Mouse (Mus musculus) testis, adult 2 months (tissue): ENCODE measurements around the gene Xpo6. TPM values are rescaled to one million over a fixed set of nuclear protein-coding genes. Genes with fewer than 3 reads are reported as not detected.

Experiments used
- H3K27ac ChIP-seq: fragments of 200-500 bp; 2 replicates; pipeline ENCODE4 v1.5.1; 2012; ENCODE audit warnings: low read depth, low read length; ENCODE audit not compliant: control insufficient read depth, insufficient read depth
- H3K27me3 ChIP-seq: fragments of 200-500 bp; 2 replicates; pipeline ENCODE4 v1.6.1; 2012; ENCODE audit warnings: mild to moderate bottlenecking, low read length, moderate library complexity; ENCODE audit not compliant: control insufficient read depth, insufficient read depth
- H3K36me3 ChIP-seq: fragments of 200-500 bp; 2 replicates; pipeline ENCODE4 v1.6.1; 2012; ENCODE audit warnings: mild to moderate bottlenecking, low read length; ENCODE audit not compliant: control insufficient read depth, insufficient read depth
- H3K4me1 ChIP-seq: fragments of 200-500 bp; 2 replicates; pipeline ENCODE4 v1.6.1; 2012; ENCODE audit warnings: low read length; ENCODE audit not compliant: control insufficient read depth, insufficient read depth
- H3K4me3 ChIP-seq: fragments of 200-500 bp; 2 replicates; pipeline ENCODE4 v1.5.1; 2012; ENCODE audit warnings: low read depth, mild to moderate bottlenecking, low read length, moderate library complexity, mixed read lengths; ENCODE audit not compliant: control insufficient read depth
- CTCF ChIP-seq: fragments of 200-500 bp; IDR thresholded peaks from 2 replicates; pipeline ENCODE4 v1.5.1; 2012; ENCODE audit warnings: low read depth, mild to moderate bottlenecking, inconsistent platforms, low read length, moderate library complexity; ENCODE audit not compliant: control insufficient read depth, insufficient read depth, insufficient replicate concordance
- POLR2A ChIP-seq: fragments of 200-500 bp; IDR thresholded peaks from 2 replicates; pipeline ENCODE4 v1.6.1; 2012; ENCODE audit warnings: low read depth, mild to moderate bottlenecking, inconsistent platforms, low read length, moderate library complexity; ENCODE audit not compliant: control insufficient read depth
- polyA plus RNA-seq: library from polyadenylated mRNA; depleted of rRNA; stranded (reverse); fragments of >200 nt; gene quantifications from 2 replicates; pipeline ENCODE4 v1.2.3, GENCODE M21; 2012

The Xpo6 gene
- polyA plus RNA-seq, 1 experiment = 695 TPM

DNA sequence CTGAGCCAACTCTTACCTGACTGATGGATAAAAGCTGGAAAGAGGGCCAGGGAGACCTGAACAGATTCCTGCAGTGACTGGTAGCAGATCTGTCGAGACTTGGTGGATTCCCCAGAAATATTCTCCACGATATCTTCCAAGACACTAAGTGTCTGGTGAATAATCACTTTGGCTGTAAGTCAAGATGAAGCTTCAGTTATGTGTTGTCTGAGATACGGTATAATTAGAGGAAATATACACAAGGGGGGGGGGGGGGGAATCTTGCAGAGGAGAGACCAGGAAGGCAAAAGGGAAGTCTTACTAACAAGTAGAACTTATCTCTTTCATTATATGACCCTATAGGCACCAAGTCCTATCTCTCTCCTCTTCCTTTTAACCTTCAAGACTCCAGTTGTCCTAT lies 90.4 kb downstream of the Xpo6 start:
- H3K27me3 ChIP-seq = no peaks in the 10 kb centered on the region
- peaks cover 10% of the 10 kb centered on the region for H3K36me3 ChIP-seq
- TF ChIP-seq POLR2A (no peak), CTCF (no peak)
- no peak overlapping the region for H3K27ac ChIP-seq
- H3K4me1 ChIP-seq = no peaks in the 10 kb centered on the region
- no peak overlapping the region for H3K4me3 ChIP-seq

DNA sequence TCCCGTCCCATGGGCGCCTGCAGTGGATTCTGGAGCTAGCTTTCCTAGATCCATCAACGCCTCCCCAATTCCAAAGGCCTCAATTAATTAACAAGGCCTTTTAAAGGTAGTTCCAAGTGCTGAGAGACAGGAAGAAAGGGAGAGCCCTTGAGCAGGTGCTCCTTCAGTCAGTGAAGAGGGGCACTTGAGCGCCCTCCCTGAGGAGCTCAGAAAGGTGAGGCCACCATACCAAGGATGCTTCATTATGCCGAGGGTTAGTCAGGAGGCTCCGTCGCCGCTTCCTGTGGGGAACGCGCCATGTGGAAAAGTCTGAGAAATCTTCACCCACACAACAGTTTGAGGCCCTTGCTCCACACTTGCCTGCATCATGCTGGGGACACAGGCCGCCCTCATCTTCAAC lies 99.9 kb downstream of the Xpo6 start:
- Histone ChIP-seq H3K4me3 (no peak overlapping the region), H3K36me3 (no peaks in the 10 kb centered on the region; the same call in 1 of the 2 replicates), H3K27me3 (no peaks in the 10 kb centered on the region), H3K4me1 (no peaks in the 10 kb centered on the region), H3K27ac (no peak overlapping the region)
- TF ChIP-seq CTCF (no peak), POLR2A (no peak)

DNA sequence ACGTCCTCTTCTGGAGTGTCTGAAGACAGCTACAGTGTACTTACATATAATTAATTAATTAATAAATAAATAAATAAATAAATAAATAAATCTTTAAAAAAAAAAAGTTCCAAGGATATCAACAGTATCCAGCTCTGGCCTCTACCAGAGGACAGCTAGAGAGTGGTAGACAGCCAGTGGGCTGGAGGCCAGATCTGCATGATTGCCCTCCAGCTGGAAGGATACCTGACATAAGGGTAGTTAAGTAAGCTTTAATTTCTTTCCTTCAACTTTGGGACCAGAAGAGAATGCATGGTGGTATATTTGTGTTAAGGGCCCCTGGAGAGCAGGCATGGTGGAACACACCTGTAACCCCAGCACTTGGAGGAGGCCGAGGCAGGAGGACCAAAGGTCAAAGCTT lies 100.5 kb downstream of the Xpo6 start:
- no peak overlapping the region for H3K27ac ChIP-seq
- no peaks in the 10 kb centered on the region for H3K4me1 ChIP-seq
- no peak overlapping the region for H3K4me3 ChIP-seq
- no peaks in the 10 kb centered on the region; the same call in 1 of the 2 replicates for H3K36me3 ChIP-seq
- TF ChIP-seq POLR2A (no peak), CTCF (no peak)
- H3K27me3 ChIP-seq = no peaks in the 10 kb centered on the region

DNA sequence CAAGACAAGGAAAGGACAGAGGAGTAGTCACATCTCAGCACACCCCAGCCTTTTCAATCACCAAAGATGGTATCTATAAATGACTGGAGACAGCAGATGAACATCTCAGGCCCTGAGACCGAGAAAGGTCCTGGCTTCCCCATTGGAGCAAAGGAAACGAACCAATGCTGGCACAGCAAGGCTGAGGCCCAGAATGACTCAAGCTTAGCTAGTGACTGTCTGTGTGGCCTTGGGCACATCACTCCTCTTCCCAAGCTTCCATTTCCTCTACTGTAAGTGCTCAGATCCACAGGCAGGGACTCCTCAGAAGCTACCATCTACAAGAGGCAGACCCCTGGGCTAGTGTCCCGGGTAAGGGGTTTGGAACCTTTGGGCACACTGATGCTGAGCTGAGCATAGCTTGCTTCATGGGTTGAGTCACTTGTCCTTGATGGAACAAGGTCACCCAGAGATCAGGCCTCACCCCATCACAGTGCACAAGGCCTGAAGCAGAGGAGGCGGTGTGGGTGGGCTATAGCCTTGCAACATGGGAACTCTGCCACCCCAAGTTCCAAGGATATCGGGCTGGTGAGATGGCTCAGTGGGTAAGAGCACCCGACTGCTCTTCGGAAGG lies 101.0 kb downstream of the Xpo6 start:
- Histone ChIP-seq H3K36me3 (no peaks in the 10 kb centered on the region; the same call in 1 of the 2 replicates), H3K27me3 (no peaks in the 10 kb centered on the region), H3K27ac (no peak overlapping the region), H3K4me3 (no peak overlapping the region), H3K4me1 (no peaks in the 10 kb centered on the region)
- TF ChIP-seq CTCF = no peak
- TF ChIP-seq POLR2A = no peak

DNA sequence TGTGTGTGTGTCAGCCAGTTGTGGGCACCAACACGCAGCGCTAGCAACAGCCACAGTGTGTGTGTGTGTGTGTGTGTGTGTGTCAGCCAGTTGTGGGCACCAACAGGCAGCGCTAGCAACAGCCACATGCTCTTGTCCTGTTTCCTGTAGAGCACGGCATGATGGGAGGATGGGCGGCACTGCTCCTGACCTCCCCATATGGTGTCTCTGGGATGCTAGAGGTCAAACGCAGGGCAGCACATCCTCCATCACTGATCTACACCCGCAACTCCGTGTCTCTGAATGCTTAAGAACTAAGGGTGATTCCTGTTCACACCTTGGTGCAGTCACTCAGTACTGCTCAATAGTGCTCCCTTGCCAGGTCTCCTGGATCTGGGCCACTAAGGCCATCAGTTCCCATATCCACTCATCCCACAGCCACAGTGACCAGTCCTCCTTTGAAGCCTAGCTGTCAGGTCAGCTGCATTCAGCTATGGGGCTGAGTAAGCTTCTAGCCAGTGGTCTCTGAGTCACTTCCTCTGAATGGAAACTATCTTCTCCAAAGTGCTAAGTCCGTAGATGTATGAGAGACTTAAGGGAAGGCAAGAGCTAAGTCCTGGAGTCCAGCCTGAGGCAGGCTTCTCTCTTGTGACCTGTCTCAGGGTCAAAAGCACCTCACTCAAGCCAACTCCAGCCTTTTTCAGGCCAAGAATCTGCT lies 102.9 kb downstream of the Xpo6 start:
- Histone ChIP-seq H3K36me3 (no peaks in the 10 kb centered on the region), H3K4me1 (no peaks in the 10 kb centered on the region), H3K4me3 (no peak overlapping the region), H3K27me3 (no peaks in the 10 kb centered on the region), H3K27ac (no peak overlapping the region)
- TF ChIP-seq POLR2A (no peak), CTCF (no peak)

DNA sequence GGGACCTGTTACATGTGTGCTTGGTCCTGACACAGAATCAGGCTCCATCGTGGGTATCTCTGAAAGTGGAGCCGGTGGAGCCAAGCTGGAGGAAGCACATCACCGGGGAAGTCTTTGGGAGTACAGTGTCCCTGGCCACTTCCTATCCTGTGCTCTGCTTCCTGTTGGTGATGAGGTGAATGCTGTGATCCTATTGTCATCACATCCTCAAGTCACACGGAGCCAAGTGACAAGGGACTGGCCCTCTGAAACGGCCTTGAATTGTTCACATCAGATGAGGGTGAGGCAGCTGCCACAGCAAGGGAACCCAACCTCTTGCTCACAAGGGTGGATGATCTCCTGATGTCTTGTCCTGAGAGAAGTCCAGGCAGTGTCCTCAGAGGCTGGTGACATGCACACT lies 103.7 kb downstream of the Xpo6 start:
- H3K4me1 ChIP-seq = no peaks in the 10 kb centered on the region
- H3K36me3 ChIP-seq = no peaks in the 10 kb centered on the region
- H3K4me3 ChIP-seq = no peak overlapping the region
- no peaks in the 10 kb centered on the region for H3K27me3 ChIP-seq
- TF ChIP-seq CTCF = no peak
- no peak for TF ChIP-seq POLR2A
- no peak overlapping the region for H3K27ac ChIP-seq

DNA sequence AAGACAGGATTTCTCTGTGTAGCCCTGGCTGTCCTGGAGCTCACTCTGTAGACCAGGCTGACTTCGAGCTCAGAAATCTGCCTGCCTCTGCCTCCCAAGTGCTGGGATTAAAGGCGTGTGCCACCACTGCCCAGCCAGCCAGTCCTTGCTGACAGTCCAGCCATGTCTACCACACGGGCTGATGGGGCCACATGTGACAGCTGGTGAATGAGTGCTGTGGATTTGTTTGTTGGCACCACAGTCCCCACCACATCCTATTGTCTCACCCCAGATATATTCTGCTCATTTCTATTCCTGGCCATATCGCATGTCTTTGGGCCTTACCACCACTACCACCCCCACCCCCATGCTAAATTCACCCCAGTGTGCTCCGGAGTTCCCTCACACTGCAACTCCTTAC lies 105.6 kb downstream of the Xpo6 start:
- H3K27ac ChIP-seq = no peak overlapping the region
- no peaks in the 10 kb centered on the region for H3K4me1 ChIP-seq
- no peak for TF ChIP-seq CTCF
- TF ChIP-seq POLR2A = no peak
- no peaks in the 10 kb centered on the region for H3K36me3 ChIP-seq
- H3K27me3 ChIP-seq = no peaks in the 10 kb centered on the region
- H3K4me3 ChIP-seq = no peak overlapping the region
